Mouse (Mus musculus) small intestine, adult 2 months (tissue): ENCODE measurements around the gene Rpap3.

Experiments
- CTCF ChIP-seq: fragments of 200-500 bp; IDR thresholded peaks from 2 replicates; pipeline ENCODE4 v1.5.1; 2012; ENCODE audit warnings: low read depth, mild to moderate bottlenecking, control low read depth, inconsistent platforms, low read length, moderate library complexity, mixed read lengths; ENCODE audit not compliant: insufficient replicate concordance, insufficient read length; ENCODE audit errors: extremely low read depth
- POLR2A ChIP-seq: fragments of 200-500 bp; IDR thresholded peaks from 2 replicates; pipeline ENCODE4 v1.6.1; 2012; ENCODE audit warnings: low read depth, mild to moderate bottlenecking, control low read depth, inconsistent platforms, low read length, moderate library complexity

DNA sequence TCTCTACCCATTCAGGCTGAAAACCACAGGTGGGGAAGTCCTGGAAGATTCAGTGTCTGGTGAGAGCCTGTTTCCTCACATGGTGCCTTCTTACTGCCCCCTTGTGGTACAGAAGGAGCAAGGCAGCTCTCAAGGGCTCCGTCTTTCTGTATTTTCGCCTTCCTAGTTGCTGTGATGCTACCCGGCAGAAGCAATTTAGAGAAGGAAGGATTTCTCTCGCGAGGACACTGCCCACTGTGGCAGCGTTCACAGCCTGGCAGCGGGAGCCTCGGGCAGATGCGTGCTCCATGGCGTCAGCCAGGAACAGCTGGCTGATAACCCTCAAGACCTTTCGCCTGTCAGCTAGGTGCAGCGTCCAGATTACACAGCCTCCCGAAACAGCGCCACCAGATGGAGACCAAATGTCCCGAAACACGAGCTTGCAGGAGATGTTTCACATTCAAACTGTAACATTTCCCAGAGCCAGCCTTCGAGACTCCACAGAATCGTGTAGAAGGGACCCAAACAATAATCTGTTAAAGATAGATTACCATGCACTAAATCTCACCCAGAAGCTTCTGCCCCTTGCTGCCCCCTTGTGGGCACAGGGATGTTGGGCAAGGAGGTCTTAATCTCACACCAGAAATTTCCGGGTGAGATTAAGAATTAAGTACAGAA is 41.7 kb downstream of the Rpap3 start:
- TF ChIP-seq CTCF, result peak; percentile 83; the same call in 1 of the 2 replicates
- no peak for TF ChIP-seq POLR2A
